Mouse (Mus musculus) myocyte (in vitro differentiated cells): ENCODE results near the gene Trib3. TPM values are rescaled to one million over a fixed set of nuclear protein-coding genes. Genes with fewer than 3 reads are reported as not detected.
A peak's percentile ranks its signal among the peaks of the same experiment; 100 is the strongest.

Experiments
- H3K27me3 ChIP-seq: one replicate; pipeline ENCODE4 v1.6.1; 2011; ENCODE audit not compliant: control insufficient read depth, insufficient read depth, insufficient read length
- H3K36me3 ChIP-seq: one replicate; pipeline ENCODE4 v1.6.1; 2011; ENCODE audit not compliant: control insufficient read depth, insufficient read depth
- H3K4me2 ChIP-seq: one replicate; pipeline ENCODE4 v1.6.1; 2011; ENCODE audit warnings: low read depth, control low read depth
- H3K4me3 ChIP-seq: one replicate; pipeline ENCODE4 v1.5.1; 2011; ENCODE audit warnings: mild to moderate bottlenecking, control low read depth, moderate library complexity
- H3K79me2 ChIP-seq: one replicate; pipeline ENCODE4 v1.6.1; 2011; ENCODE audit not compliant: control insufficient read depth, insufficient read depth
- H3ac ChIP-seq: one replicate; pipeline ENCODE4 v1.6.1; 2011; ENCODE audit not compliant: control insufficient read depth, insufficient read length
- CEBPB ChIP-seq: IDR thresholded peaks from 2 replicates; pipeline ENCODE4 v1.6.1; 2011; ENCODE audit warnings: mild to moderate bottlenecking, moderate library complexity; ENCODE audit not compliant: poor library complexity, insufficient read depth, severe bottlenecking
- E2F4 ChIP-seq: IDR thresholded peaks from one replicate; pipeline ENCODE4 v1.6.1; 2011; ENCODE audit warnings: mild to moderate bottlenecking, control low read depth, moderate library complexity; ENCODE audit not compliant: insufficient read depth
- MAX ChIP-seq: IDR thresholded peaks from one replicate; pipeline ENCODE4 v1.6.1; 2011; ENCODE audit warnings: low read depth, mild to moderate bottlenecking, control low read depth
- MYOD1 ChIP-seq, 3 experiments: IDR thresholded peaks; one replicate each; pipeline ENCODE4 v1.6.1; 2011; ENCODE audit warnings: control low read depth in 2 of 3, low read depth in 2 of 3, mild to moderate bottlenecking in 2 of 3, moderate library complexity in 1 of 3; ENCODE audit not compliant: insufficient read length in 2 of 3, control insufficient read depth in 1 of 3
- MYOG ChIP-seq, 3 experiments: IDR thresholded peaks; one replicate each; pipeline ENCODE4 v1.6.1; 2011; ENCODE audit warnings: control low read depth in 2 of 3, low read depth in 2 of 3, mild to moderate bottlenecking in 2 of 3; ENCODE audit not compliant: insufficient read length in 2 of 3, control insufficient read depth in 1 of 3, insufficient read depth in 1 of 3
- POLR2A ChIP-seq: IDR thresholded peaks from one replicate; pipeline ENCODE4 v1.6.1; 2011; ENCODE audit warnings: low read depth, mild to moderate bottlenecking, control low read depth, moderate library complexity; ENCODE audit not compliant: insufficient read length
- POLR2AphosphoS2 ChIP-seq: IDR thresholded peaks from one replicate; pipeline ENCODE4 v1.6.1; 2011; ENCODE audit warnings: low read depth, control low read depth; ENCODE audit not compliant: insufficient read length
- REST ChIP-seq: IDR thresholded peaks from one replicate; pipeline ENCODE4 v1.6.1; 2011; ENCODE audit warnings: mild to moderate bottlenecking, control low read depth, moderate library complexity; ENCODE audit not compliant: insufficient read depth, insufficient read length
- SRF ChIP-seq: IDR thresholded peaks from one replicate; pipeline ENCODE4 v1.6.1; 2011; ENCODE audit warnings: low read depth; ENCODE audit not compliant: control insufficient read depth, insufficient read length
- TCF12 ChIP-seq: IDR thresholded peaks from one replicate; pipeline ENCODE4 v1.6.1; 2011; ENCODE audit warnings: mild to moderate bottlenecking, control low read depth; ENCODE audit not compliant: poor library complexity, insufficient read depth, severe bottlenecking
- TCF3 ChIP-seq: IDR thresholded peaks from one replicate; pipeline ENCODE4 v1.6.1; 2011; ENCODE audit warnings: low read depth, control low read depth; ENCODE audit not compliant: insufficient read length
- USF1 ChIP-seq: IDR thresholded peaks from one replicate; pipeline ENCODE4 v1.6.1; 2011; ENCODE audit warnings: low read depth, mild to moderate bottlenecking, control low read depth, moderate library complexity
- polyA plus RNA-seq: library from polyadenylated mRNA; unstranded; fragments of >200 nt; fragmentation: generic; extraction: Trizol; gene quantifications from one replicate; pipeline ENCODE4 v1.2.1, GENCODE M21; 2012; ENCODE audit warnings: missing spikeins

Trib3 gene
- polyA plus RNA-seq = 410 TPM

GRCm38 (mm10) chr2:152343329-152344213, at the start of gene Trib3:
Gene Trib3, minus strand, starts transcription at chr2:152344032.
- Histone ChIP-seq H3ac (peak within 1 kb of the TSS; percentile 6), H3K79me2 (peaks cover 43% of the 10 kb centered on the region), H3K4me3 (peak within 1 kb of the TSS; percentile 84), H3K36me3 (peaks cover 41% of the 10 kb centered on the region), H3K27me3 (no peaks in the 10 kb centered on the region), H3K4me2 (peak within 1 kb of the TSS; percentile 84)
- TF ChIP-seq TCF12 (no peak), MYOG (IDR thresholded peaks at IDR 0.05; ENCODE audit: control insufficient read depth in 1 of 3, insufficient read depth in 1 of 3, insufficient read length in 2 of 3, low read depth in 2 of 3) (peak in 1 of 3 experiments; percentile 62), SRF (no peak), POLR2AphosphoS2 (peak; percentile 99), POLR2A (peak; percentile 99), E2F4 (no peak), MAX (no peak), REST (no peak), CEBPB (peak; percentile 98)

DNA sequence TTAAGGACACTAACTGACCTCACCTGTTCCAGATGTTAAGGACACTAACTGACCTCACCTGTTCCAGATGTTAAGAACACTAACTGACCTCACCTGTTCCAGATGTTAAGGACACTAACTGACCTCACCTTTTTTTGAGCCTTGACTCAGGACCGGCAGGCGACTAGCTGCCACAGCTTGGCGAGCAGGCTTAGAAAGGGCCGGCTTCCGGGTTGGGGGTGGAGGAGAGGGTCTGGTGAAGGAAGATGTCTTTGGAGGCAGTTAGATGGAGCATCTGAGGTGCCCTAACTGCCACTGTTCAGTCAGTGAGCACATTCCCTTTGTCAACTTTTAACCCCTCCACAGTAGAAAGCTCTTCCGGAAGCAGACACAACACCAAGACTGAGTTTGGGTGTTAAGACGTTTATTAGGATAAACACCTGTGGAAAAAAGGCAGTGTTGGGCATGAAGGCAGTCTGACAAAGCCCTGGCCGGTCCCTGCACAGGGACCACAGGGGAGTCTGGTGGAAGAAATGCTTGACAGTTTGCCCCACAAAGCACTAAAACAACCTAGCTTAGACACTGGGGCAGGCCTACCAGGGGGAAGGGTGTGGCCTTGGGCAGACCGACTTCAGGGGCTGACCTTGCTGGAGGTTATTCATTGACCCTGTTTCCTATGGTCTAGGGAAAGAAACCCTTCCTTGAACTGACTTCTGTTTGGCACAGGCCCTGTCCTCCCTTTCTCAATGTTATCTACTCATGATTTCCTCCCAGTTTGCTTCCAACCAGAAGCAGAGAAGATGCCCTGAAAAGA, 49.6 kb upstream of the Trib3 start:
- no peak overlapping the region for H3K4me2 ChIP-seq
- TF ChIP-seq MYOG (IDR thresholded peaks at IDR 0.05; ENCODE audit: control insufficient read depth in 1 of 3, insufficient read depth in 1 of 3, insufficient read length in 2 of 3, low read depth in 2 of 3) = no peak
- TF ChIP-seq CEBPB = no peak
- no peak for TF ChIP-seq MAX
- no peak for TF ChIP-seq REST
- no peak for TF ChIP-seq TCF3
- no peak for TF ChIP-seq SRF
- TF ChIP-seq USF1 = no peak
- no peak for TF ChIP-seq E2F4
- TF ChIP-seq MYOD1 (IDR thresholded peaks at IDR 0.05; ENCODE audit: control insufficient read depth in 1 of 3, insufficient read length in 2 of 3, low read depth in 2 of 3) = no peak
- no peak for TF ChIP-seq POLR2AphosphoS2
- no peak for TF ChIP-seq POLR2A
- TF ChIP-seq TCF12 = no peak
- H3K27me3 ChIP-seq = peaks cover under 1% of the 10 kb centered on the region
- H3K79me2 ChIP-seq = no peaks in the 10 kb centered on the region
- no peak overlapping the region for H3ac ChIP-seq
- H3K36me3 ChIP-seq = no peaks in the 10 kb centered on the region
- no peak overlapping the region for H3K4me3 ChIP-seq

DNA sequence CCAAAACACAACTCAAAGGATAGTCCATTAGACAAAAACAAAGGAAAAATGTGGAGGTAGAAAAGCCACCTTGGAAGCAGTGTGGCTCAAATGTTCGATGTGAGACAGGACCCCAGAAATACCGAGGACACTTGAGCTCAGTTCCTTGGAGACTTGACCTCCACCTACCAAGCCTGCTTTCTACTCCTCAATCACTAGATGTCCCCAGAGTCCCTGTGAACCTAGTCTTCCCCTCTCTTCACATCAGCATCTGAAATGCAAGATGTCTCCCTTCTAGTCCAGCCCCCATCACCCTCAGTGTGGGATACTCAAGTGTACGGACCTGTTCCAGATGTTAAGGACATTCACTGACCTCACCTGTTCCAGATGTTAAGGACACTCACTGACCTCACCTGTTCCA, 49.0 kb upstream of the Trib3 start:
- no peak overlapping the region for H3K4me2 ChIP-seq
- H3ac ChIP-seq = no peak overlapping the region
- H3K27me3 ChIP-seq = peaks cover 5% of the 10 kb centered on the region
- no peak overlapping the region for H3K4me3 ChIP-seq
- no peaks in the 10 kb centered on the region for H3K36me3 ChIP-seq
- no peaks in the 10 kb centered on the region for H3K79me2 ChIP-seq
- no peak for TF ChIP-seq POLR2A
- TF ChIP-seq CEBPB = no peak
- no peak for TF ChIP-seq TCF3
- no peak for TF ChIP-seq SRF
- TF ChIP-seq TCF12 = no peak
- TF ChIP-seq E2F4 = no peak
- no peak for TF ChIP-seq MAX
- no peak for TF ChIP-seq POLR2AphosphoS2
- TF ChIP-seq MYOG (IDR thresholded peaks at IDR 0.05; ENCODE audit: control insufficient read depth in 1 of 3, insufficient read depth in 1 of 3, insufficient read length in 2 of 3, low read depth in 2 of 3) = no peak
- no peak for TF ChIP-seq USF1
- no peak for TF ChIP-seq MYOD1 (IDR thresholded peaks at IDR 0.05; ENCODE audit: control insufficient read depth in 1 of 3, insufficient read length in 2 of 3, low read depth in 2 of 3)
- no peak for TF ChIP-seq REST

GRCm38 (mm10) chr2:152384191-152384590, 40.4 kb upstream of the Trib3 start:
- H3K4me2 ChIP-seq = no peak overlapping the region
- H3K36me3 ChIP-seq = no peaks in the 10 kb centered on the region
- TF ChIP-seq SRF (no peak), TCF12 (no peak), POLR2A (no peak), MYOG (IDR thresholded peaks at IDR 0.05; ENCODE audit: control insufficient read depth in 1 of 3, insufficient read depth in 1 of 3, insufficient read length in 2 of 3, low read depth in 2 of 3) (no peak), MYOD1 (IDR thresholded peaks at IDR 0.05; ENCODE audit: control insufficient read depth in 1 of 3, insufficient read length in 2 of 3, low read depth in 2 of 3) (no peak), TCF3 (no peak), E2F4 (no peak)
- H3ac ChIP-seq = no peak overlapping the region
- H3K4me3 ChIP-seq = no peak overlapping the region
- no peaks in the 10 kb centered on the region for H3K79me2 ChIP-seq
- H3K27me3 ChIP-seq = peaks cover 5% of the 10 kb centered on the region
